Mouse (Mus musculus) CD4-positive, CD25-positive, alpha-beta regulatory T cell, adult 4 months (primary cell): Measurements from ENCODE around the gene Kalrn. TPM values are rescaled to one million over a fixed set of nuclear protein-coding genes. Genes with fewer than 3 reads are reported as not detected.

Source experiments
- ATAC-seq: one replicate; pipeline ENCODE4 v1.8.0; 2017
- polyA plus RNA-seq, 2 experiments: library from polyadenylated mRNA; unstranded; fragments of 100-300 nt; shearing (Covaris generic); gene quantifications; one replicate each; pipeline ENCODE4 v1.2.1; 2017

Kalrn gene
- polyA plus RNA-seq, 2 experiments from 2014 or later = 0.42 TPM; not detected in 1

DNA sequence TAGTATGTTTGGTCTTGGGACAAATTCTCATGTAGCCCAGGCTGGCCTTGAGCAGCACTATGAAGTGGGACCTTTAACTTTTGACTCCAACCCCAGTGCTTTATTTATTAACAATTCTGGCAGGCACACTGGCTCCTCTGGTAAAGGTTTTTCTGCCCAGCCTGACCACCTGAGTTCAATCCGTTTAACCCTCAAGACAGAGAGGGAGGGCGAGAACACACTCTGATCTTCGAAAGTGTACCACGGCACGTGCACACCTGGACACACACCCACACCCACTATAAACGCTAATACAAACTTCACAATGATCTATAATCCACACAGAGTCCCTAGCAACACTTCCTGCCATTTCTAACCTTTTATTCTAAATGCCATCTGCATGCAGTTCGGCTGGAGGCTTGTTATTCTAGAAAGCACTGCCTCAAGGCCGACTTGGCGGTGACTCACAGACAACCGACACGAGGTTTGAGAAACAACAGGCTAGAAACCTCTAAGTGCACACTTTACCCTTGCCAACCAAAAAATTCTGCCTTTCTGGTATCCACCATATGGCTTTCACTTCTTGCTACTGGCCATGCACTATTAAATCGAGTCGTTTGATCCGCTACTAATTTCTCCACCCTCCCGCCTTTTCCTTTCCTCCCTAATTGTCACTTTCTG is 607.3 kb downstream of the Kalrn start:
- ATAC-seq = peak; percentile 44

DNA sequence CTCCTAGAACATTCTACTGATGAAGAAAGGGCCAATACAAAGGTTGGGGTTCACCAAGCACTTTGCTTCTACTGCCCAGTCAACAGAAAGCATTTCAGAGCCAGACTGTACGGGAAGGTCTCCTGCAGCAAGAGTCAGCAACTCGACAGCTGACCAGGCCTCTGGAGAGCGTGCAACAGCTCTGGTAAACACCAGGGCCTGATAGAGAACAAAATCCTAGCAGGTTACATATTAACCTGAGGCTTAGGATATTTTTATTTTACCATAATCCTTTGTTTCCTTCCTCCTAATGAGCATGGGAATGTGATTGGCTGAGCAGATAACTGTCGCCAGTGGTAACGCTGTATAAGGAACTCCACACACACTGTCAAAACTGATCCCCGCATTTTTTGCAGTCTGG is 609.8 kb downstream of the Kalrn start:
- no peak for ATAC-seq

DNA sequence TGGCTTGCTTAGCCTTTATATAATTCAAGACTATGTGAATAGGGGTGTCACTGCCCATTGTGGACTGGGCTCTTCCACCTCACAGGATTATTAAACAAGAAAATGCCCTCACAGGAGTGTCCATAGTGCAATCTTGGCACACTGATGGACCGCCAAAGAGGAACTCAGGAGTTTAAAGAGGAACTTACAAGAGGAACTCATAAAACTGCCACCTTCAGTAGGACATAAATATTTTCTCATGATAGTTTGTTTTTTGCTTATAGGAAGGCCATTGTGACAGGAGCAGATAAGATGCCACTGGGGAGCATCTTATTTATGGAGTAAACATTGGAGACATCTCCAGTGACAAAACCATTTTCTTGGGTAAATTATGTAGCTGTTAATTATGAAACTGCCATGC is 618.5 kb downstream of the Kalrn start:
- no peak for ATAC-seq

DNA sequence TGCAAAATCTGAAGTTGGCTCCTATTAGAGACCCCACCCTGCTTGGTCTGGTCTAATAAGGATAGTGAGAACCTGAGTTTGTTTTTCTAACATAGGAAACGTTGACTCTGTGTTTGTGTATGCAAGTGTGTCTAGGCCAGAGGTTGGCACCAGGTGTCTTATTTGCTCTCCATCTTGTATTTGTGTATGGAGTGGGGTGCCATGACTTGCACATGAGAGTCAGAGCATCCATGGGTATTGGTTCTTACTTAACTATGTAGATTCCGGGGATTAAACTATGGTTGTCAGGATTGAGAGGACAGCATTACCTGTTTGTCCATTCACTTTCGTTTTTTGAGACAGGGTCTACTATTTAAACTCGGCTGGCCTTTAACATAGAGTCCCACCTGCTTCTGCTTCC is 620.3 kb downstream of the Kalrn start:
- no peak for ATAC-seq

DNA sequence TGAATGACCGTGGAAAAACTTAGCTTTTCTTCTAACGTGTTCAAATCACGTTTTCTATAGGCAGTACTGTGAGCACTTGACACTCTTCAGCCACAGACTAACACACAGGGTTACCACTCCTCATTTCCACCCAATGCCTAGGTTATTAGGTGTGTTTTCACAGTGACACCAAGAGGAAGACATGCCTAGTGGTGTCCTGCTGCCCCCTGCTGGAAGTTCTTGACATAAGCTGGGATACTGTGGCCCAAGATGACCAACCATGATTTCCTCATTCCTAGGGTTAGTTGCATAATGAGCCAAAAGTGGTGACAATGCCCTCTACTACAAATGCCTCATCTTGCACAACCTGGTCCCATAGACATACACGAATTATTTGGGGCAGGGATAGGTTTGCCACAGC is 622.5 kb downstream of the Kalrn start:
- peak; percentile 79 for ATAC-seq

DNA sequence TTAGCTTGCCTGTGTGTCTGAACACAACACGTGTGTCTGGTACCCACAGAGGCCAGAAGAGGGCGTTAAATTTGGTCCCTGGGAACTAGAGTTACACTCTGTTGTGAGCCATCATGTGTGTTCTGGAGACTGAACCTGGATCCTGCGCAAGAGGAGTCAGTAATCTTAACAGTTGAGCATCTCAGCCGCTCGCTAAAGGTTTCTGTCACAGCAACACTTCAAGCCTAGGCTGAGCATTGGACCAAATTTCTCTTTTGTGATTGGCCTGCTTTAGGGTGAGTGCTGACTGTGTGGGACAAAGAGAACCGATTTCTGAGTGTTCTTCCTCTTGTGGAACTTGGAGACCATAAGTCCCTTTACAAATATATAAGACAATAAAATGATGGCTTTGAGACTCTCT is 622.9 kb downstream of the Kalrn start:
- ATAC-seq = no peak

DNA sequence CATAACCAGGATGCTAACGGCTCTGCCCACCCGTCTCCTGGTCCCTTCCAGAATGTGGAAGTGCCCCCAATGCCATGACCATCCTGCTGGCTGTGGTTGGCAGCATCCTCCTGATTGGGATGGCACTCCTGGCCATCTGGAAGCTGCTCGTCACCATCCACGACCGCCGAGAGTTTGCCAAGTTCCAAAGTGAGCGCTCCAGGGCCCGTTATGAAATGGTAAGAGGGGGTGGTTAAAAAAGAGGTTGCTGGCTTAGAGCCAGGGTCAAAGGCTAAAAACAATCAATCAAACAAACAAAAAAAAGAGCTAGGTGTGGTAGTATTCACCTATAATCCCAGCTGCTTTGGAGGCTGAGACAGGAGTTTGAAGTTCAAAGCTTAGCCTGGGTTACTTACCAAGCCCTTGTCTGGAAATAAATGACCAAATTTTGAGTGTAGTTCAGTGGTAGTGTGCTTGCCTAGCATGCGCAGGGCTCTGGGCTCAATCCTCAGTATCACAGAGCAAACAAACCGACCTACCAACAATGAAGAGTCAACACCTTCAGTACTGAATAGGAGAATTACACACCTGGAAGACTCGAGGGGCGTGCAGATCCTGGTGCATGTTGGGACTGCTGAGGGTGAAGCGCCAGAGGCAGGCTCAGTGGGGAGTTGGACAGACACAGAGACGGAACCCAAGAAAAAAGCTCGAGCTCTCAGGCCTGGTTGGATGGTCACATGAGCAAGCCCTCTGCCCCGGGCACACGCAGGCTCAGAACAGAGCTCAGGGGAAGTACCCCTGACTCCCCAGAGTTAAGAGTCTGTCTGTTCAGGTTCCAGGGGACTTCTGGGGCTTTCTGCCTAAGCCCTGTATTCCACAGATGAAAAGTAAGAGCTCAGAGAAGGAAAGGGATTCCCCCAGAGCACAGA is 625.4 kb downstream of the Kalrn start:
- ATAC-seq = no peak

DNA sequence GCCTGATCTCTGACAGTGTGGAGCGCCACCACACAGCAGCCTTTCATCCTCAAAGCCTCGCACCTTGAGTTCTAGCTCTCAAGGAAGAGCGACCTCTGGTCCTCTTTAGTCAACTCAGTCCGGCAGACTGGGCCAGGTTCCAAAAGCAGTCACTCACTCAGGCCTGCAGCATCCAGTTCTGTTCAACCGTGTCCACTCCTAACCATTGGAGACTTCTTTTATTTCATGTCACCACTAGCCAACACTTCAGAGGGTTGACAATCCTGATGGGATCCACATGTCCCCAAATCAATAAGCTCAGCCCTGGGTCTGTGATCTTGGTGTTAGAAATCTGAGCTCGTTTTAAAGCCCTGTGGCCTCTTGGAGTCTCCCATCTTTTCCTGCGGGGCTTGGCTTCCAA is 627.3 kb downstream of the Kalrn start:
- no peak for ATAC-seq

DNA sequence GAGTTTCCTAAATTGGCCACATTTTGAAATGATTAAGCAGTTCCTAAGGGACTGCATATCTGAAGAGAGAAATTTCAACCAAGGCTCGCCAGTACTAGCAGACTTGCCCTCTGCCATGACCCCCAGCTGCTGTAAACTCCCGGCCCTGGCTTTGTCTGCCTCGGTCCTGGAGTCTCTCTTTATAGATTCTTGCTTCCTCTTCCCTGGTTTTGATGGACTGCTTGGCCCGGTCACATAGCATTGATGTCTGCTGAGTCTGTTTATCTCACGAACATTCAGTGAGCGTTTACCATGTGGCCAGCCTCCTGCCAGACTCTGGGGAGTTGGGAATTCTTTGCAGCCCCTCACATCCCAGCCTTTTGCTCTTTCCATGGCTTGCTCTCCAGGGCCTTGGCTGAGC is 628.6 kb downstream of the Kalrn start:
- no peak for ATAC-seq

DNA sequence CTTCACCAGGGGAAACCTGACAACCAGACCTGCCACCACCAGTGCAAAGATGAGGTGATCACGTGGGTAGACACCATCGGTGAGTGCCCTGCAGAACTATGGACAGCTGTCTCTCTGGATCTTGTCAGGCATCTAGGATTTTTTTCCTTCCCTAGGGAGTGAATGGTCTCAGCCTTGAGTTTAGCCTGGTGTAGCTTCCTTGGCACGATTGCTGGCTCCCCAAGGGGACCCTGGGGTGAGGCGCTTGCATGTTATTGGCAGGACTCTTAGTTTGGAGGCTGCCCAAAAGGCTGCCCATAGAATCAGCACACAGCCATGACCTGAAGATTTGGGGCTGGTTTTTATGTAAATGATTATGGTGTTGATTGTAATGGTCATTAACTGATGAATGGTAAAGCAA is 629.2 kb downstream of the Kalrn start:
- ATAC-seq = no peak

DNA sequence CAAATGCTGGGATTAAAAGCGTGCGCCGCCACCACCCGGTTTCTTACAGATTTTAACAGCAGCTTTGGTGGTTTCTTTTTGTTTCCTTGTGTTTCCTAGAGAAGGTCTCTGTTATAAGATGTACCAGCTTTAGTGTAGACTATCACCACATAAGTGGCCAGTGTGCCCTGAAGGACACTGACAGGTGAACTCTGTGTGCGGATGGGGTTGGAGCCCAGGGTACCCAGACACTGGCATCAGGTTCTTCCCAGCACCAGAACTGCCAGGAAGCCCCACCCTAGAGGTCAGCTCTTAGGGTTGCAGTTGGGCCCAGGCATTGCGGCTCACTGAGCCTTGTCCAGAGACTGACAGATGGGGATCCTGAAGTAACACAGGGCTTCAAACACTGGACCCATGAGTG is 629.9 kb downstream of the Kalrn start:
- ATAC-seq = no peak

DNA sequence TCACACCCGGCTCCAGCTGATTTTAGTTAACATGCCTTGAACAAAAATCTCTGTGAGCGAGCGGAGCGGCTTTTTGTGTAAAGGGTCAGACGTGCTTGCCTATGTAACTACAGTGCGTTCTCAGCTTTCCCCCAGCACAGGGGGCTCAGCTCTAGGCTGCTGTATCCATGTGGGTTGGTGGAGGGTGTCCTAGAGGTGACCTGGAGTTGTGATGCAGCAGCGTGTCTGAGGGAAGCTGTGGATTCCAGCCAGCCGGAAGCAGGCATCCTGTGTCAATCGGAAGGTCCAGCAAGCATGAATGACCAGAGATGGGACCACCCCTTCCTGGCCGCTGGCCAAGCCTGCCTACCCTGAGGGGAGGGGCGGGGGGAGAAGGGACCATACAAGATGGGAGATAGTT is 631.0 kb downstream of the Kalrn start:
- no peak for ATAC-seq

DNA sequence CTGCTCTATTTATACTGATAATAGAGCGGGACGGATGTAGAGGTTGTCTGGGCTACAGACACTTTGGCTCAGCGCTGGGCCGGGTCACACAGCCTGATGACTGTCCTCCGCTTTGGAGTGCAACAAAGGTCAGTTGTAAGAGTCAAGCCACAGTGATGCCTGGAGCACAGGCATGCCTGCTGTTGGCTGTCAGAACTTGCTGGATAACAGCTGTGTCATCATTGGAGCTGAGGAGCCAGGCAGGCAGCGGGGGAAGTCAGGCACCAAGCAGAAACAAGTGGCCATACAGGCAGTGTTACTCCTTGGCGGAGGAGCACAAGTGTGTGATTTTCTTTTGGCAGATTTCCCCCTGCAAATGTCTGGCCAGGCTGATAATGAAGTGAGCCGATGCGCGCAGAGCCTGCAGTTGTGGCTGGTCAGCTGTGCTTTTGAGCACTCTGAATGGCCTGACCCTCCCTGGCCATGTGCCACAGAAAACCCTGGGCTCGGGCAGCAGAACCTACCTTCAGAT is 632.0 kb downstream of the Kalrn start:
- no peak for ATAC-seq

DNA sequence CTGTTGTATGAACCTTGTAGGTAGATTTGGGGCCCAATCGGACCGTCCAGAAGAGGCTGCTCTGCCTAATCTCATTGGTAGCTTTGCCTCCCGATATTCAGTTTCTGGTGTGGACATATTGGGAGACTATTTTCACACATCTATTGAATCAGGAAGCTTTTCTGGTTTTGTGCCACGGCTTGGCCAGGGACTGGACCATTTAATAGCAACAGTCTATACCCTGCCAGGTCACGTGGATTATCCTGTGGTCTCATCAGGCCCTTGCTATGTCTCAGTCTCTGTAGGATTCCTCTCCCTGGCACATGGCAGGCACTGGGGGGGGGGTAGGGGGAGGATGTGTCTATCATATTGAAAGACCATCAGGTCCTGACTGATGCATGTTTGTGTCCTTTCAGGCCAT is 633.2 kb downstream of the Kalrn start:
- no peak for ATAC-seq

DNA sequence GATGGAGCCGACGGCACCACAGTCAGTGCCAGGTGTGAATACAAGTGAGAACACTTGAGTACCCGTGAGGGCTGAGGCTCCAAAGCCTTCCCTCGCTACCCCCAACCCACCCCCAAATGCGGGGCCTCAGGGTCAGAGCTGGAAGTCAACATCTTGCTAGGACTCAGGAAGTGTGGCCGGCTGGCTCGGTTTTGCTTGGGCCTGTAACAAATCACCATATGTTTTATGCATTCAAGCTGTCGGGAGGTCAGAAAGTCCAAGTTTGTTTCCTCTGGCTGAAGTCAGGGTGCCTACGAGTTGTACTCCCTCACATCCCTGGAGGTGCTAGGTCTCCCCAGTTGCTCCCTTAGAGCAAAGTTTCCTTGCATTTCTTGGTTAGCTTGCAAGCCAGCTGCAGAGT is 633.7 kb downstream of the Kalrn start:
- no peak for ATAC-seq

DNA sequence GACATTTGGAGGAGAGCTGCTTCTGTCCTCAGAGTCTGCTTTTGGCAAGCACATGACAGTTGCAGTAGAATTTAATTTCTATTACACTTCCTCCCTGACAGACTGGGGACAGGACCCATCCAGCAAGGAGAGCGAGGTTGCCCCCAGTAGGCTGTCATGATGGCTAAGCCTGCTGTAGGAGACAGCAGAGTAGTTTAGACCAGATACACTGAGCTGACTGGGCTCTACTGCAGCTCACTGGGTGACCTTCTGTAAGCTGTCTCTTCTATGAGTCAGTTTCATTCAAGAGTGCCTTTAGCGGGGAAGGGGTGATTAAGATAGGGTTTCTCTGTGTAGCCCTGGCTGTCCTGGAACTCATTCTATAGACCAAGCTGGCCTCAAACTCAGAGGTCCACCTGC is 634.2 kb downstream of the Kalrn start:
- no peak for ATAC-seq

DNA sequence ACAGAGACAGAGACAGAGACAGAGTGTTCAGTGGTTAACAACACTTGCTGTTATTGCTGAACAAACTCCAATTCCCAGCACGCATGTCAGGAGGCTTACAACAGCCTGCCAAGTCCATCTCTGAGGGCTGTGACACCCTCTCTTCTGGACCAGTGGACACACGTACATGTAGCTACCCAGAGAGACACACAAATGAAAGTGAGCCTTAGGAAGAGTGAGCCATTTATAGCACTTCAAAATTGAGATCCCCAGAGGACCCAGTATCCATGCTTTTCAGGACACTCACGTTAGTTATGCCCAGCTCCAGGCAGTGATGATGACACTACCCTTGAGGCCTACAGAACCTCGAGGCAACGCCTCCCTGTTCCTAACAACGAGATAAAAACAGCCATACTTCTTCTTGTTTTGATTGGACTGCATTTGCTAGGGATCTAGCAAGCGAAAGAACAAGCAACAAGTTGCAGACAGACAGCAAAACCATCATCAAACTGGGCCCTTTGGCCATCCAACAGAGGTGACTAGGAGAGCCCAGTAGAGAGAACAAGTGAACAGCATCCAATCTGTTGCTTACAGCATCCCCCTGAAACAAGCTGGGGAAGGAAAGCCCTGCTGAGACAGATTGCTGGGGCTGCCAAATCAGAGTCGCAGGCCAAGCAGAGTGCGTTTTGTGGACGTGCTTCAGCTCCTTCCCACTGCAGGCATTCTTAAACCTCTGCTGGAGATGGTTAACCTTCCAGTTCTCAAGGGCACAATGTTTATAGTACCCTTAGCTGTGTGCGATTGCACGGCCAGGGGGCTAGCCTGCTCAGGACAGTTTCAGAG is 634.8 kb downstream of the Kalrn start:
- ATAC-seq = no peak

DNA sequence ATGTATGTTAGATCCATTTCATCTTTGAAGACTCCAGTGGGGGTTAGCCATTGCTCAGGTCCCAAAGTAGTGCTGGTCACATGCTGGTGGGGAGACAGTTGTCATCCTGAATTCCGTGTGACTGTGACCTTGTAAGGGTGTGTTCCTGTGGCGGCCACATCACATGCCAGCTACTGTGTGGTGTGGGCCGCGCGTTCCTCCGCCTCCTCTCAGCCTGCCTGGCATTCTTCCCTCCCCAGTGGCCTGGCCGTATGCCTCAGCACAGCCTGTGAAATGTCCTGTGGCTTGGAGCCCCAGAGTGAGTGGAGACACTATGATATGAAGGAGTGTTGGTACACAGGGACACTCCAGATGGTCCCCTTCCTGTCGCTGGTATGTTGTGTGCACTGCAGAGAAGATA is 635.8 kb downstream of the Kalrn start:
- ATAC-seq = no peak

DNA sequence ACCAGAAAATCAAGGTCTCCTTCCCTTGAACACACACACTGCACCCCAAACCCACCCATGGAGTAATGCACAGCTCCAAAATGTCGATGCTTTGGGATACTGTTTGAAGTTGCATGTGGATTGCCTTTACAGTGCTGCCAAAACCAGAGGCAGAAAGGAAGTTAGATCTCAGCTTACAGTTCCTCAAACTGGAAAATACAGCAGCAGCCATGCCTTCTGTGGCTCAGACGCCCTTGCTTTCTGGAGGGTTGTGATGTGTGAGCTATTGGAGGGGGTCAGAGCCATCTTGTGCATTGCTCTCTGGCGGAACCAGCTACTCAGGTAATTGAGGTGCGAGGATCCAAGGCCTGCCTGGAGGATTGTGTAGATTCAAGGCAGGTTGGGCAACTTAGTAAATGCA is 636.4 kb downstream of the Kalrn start:
- ATAC-seq = no peak

DNA sequence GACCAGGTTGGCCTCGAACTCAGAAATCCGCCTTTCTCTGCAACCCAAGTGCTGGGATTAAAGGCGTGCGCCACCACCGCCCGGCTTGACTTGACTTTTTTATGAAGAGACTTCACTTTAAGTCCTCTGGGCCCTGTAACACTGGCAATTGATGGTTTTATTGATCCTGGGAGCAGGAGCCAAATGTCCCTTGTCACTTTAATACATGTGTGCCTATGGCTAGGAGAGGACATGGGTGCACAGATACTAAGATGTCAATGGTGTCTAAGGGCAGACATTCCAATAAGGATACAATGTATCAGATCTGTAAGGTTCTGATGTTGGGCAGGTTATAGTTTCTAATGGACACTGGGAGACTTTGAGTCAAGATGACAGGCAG is 637.9 kb downstream of the Kalrn start:
- no peak for ATAC-seq

DNA sequence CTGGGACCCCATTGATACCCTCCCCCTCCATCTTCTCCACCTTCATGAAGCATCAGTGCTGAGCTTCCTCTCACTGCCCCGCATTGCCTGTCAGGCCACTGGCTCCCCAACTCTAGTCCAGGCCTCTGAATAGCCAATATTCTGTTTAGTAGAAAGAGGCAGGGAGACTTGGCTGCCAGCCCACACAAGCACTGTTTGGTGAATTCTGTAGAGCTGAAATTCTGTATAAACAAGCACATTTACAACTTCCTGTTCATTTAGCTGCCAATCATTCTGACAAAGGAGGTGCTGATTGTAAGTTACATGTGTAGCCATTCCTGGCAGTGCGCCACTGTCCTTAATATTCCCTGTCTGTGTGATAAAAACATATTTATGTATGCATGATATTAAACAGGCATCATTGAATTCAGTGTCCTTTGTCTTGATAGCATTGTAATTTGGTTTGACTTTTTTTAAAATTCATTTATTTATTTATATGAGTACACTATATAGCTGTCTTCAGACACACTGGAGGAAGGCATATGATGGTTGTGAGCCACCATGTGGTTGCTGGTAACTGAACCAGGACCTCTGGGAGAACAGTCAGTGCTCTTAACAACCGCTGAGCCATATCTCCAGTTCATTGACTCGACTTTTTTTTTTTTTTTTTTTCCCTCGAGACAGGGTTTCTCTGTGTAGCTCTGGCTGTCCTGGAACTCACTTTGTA is 638.5 kb downstream of the Kalrn start:
- ATAC-seq = no peak

DNA sequence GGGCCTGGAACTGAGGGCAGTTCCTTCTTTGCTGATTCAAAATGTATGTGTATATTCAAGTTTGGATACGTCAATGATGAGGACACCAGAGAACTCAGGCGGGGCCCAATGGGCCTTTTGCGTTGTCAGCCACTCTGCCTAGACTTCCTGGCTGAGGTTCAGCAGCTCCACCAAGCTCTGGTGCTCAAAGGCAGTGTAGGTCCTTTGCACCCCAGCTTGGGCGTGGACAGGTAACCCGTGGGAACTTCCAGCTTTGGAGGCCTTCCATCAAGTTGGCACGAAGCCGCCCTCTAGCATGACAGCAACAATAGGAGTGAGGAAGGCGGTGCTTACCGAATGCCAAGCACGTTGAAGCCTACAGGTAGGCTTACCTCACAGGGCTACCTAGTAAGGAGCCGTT is 639.9 kb downstream of the Kalrn start:
- ATAC-seq = no peak

DNA sequence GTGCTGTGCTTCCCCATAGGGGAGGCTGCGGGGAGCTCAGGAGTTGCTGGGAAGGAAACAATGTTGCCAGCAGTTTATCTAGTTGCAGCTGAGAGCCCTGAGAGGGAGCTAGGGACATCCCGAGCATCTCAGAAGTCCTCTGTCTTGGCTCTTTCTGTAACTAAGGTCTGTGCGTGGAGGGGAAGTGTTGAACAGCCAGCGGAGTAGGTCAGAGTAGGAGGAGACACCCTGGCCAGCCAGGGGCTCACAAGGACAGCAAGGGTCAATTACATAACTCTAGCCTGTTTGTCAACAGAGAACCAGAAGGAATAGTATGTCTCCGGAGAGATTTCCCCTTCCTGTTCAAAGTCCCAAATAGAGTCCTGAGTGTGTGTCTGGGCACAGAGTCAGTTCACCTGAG is 641.2 kb downstream of the Kalrn start:
- no peak for ATAC-seq
